Mouse (Mus musculus) gastrocnemius, adult 2 months (tissue): ENCODE results near the gene Ipcef1. TPM values are rescaled to one million over a fixed set of nuclear protein-coding genes. Genes with fewer than 3 reads are reported as not detected.
"Not testable (repeated sequence)": the region's sequence is repeated elsewhere in the genome, so short reads cannot be mapped to it uniquely, and the experiment has no call there.

Experiments
- DNase-seq: peaks from one replicate; pipeline ENCODE4 v3.0.0; 2022
- H3K27ac ChIP-seq: fragments of 200-600 bp; 2 replicates; pipeline ENCODE4 v1.8.1; 2022; ENCODE audit warnings: mild to moderate bottlenecking
- H3K4me3 ChIP-seq: fragments of 200-600 bp; 2 replicates; pipeline ENCODE4 v1.8.1; 2022; ENCODE audit warnings: mild to moderate bottlenecking, moderate library complexity
- CTCF ChIP-seq: fragments of 200-600 bp; IDR thresholded peaks from 2 replicates; pipeline ENCODE4 v1.8.1; 2022; ENCODE audit warnings: antibody characterized with exemption, mild to moderate bottlenecking, moderate library complexity
- intact Hi-C: fragments of 180-260 bp; cut with DNase I; formaldehyde crosslinking; loops from one replicate; pipeline ENCODE4 v1.15.1; 2025
- total RNA-seq, 2 experiments: library from RNA; stranded (reverse); gene quantifications; 2 replicates each; pipeline ENCODE4 v1.2.3; 2021

Gene Ipcef1
- total RNA-seq, 2 experiments from 2014 or later: not detected

DNA sequence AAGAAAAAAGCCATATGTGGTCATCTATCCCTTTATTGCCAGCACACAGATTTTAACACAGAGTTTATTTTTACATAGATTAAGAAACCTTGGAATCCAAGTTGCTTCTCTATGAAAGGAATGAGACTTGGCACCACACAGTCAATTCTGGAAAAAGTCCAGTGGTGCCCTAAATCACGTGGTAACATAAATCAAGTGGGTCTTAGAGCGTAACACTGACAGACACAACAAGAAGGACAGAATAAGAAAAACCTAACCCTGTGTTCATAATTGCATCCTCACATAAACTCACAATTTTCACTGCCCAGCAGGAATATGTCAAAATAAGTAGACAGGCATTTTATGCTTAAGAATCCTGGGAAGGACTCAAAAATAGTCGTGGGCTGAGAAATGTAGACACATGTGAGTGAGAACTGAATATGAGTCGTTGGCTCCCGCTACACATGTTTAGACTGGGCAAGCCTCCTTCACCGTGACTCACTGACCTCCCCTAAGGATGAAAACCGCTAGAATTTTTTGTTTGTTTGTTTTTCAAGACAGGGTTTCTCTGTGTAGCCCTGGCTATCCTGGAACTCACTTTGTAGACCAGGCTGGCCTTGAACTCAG, 32.4 kb downstream of the Ipcef1 start:
- intact Hi-C loops: no loop called here
- no peak for TF ChIP-seq CTCF
- Histone ChIP-seq H3K4me3 (no peak overlapping the region), H3K27ac (no peak overlapping the region)
- DNase-seq: no peak

DNA sequence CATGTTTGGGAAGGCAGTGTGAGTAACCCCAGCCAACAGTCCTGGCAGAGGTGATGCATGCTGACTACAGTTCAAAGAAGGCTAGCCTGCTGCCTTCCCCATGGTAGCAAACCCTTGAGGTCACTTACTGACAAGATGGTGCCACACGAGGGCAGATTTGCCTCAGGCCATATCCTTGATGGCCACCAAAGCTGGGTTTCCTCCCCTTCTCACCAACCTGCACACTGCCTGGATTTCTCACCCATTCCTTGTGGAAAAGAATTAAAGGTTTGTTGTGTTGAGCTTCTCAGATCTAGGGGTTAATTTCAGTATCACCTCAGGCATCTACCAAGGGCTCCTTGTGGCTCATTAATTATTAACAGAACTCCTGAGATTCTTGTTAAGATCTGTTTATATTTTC, 37.1 kb downstream of the Ipcef1 start:
- Histone ChIP-seq H3K27ac (no peak overlapping the region), H3K4me3 (no peak overlapping the region)
- no peak for DNase-seq
- no peak for TF ChIP-seq CTCF
- intact Hi-C loops: no loop called here

DNA sequence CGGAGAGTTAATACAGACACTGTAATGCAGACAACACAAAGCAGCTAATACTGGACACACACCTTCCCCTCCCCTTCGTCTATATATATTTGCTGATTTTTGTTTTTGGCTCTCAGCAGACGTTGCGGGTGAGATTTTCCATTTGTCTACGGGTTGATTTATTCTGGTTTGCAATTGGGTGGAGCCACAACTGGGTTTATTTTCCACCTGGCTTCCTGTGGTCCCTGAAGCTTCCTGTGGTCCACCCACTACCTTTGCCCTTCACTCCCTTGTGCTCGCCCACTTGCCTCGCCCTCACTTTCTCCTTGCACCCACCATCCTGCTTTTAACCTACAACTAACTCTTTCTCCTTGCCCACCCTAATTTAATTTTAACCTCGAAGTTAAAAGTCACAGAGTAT, 41.7 kb downstream of the Ipcef1 start:
- intact Hi-C loops: no loop called here
- no peak for TF ChIP-seq CTCF
- Histone ChIP-seq H3K4me3 (no peak overlapping the region), H3K27ac (no peak overlapping the region)
- no peak for DNase-seq

DNA sequence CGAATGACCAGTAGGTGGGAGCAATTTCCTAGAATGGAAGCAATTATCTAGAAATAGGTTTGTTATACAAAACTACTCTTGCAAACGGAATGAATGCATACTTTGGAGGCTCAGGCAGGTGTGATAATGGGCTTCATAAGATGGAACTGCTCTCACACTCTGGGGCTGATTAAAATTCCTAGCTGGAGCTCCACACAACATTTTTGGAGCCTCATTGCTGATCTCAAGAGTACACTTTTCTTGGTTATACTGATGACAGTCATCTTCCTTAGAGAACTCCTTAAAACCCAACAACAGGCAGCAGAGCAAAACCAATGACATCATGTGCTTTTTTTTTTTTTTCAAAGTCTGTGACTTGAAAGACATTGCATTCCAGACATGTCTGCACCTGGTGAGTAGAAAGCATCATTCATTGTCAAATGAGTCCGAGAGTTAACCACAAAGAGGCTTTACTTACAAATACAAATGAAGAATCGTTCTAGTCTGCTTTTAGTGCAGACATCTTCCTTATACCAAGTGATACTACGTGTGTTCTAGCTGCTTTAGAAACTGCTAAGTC, 47.2 kb downstream of the Ipcef1 start:
- no peak for TF ChIP-seq CTCF
- DNase-seq: no peak
- Histone ChIP-seq H3K4me3 (no peak overlapping the region), H3K27ac (no peak overlapping the region)
- intact Hi-C loops: loop anchor here (5.0 kb wide), 1 partner anchor 123 kb away; no protein-coding TSS in a partner anchor

DNA sequence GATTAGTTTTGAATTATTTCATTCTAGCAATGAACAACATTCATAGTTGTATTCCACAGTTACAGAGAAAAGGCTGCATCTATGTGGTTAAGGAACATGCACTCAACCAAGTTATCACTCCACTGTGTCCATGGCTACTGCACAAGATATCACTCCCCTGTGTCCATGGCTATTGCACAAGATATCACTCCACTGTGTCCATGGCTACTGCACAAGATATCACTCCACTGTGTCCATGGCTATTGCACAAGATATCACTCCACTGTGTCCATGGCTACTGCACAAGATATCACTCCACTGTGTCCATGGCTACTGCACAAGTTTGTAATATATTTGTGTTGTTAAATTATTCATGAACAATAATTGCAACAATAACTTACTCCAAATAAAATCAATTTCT, 48.4 kb downstream of the Ipcef1 start:
- intact Hi-C loops, DNase-seq, H3K27ac ChIP-seq, H3K4me3 ChIP-seq: not testable (repeated sequence)

DNA sequence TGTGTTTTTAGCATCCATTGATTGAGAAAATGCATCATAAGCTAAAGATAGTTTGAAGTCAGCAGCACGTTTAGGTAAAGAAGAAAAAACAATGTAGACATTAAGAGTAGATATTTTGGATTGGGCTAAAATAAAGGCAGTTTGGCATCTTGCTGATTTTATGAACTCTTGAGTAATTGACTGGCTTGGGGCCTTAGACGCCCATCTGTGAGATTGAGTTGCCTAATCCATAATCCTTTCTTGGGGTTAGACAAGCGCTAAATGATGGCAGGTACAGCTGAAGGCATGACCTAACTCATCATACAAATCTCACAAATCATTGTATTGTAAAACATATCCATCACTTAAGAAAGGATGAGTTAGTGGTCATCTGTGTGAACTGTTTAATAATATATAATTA, 52.9 kb downstream of the Ipcef1 start:
- TF ChIP-seq CTCF: no peak
- no peak for DNase-seq
- Histone ChIP-seq H3K27ac (no peak overlapping the region), H3K4me3 (no peak overlapping the region)
- intact Hi-C loops: no loop called here

DNA sequence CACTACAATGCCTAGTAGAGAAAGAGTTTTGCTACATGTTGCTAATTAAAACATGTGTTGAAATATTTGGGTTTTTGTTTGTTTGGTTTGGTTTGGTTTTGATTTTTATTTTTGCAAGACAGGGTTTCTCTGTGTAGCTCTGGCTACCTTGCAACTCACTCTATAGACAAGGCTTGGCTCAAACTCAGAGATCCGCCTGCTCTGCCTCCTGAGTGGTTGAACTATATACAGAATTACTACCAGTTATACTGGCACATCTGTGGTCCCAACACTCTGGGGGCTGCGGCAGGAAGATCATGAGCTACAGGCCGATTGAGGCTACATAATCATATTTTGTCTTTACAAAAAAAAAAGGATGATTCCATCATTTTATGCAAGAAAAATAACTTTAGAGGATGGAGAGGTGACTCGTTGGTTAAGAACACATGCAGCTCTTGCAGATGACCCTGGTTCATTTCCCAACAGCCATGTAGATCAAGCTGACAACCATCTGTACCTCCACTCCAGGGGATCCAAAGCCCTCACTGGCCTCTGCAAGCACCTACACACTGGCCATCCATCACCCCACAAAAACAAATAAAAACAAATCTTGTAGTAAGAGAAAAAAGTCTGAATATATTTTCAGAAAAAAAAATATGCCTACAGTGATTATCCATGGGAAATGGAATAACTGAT, 53.6 kb downstream of the Ipcef1 start:
- no peak for TF ChIP-seq CTCF
- intact Hi-C loops: no loop called here
- DNase-seq: no peak
- Histone ChIP-seq H3K4me3 (no peak overlapping the region), H3K27ac (no peak overlapping the region)

DNA sequence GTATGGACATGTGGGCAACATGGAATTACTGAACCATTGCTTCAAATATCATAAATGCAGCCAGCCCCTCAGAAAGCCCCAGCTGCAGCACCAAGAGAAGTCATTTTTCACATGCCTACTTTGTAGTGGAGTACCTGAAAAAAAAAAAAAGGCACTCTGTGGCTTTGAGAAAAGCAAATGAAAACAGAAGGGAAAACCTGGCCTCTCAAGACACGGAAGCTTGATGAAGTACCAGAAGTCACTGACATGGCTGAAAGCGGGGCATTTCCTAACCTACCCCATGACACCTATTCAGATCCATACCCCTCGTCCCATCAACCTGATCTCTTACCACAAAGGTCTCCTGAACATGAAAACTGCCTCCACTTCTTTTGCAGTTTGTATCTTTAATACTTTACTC, 55.4 kb downstream of the Ipcef1 start:
- TF ChIP-seq CTCF: no peak
- intact Hi-C loops: no loop called here
- no peak for DNase-seq
- no peak overlapping the region for H3K4me3 ChIP-seq
- H3K27ac ChIP-seq: no peak overlapping the region

DNA sequence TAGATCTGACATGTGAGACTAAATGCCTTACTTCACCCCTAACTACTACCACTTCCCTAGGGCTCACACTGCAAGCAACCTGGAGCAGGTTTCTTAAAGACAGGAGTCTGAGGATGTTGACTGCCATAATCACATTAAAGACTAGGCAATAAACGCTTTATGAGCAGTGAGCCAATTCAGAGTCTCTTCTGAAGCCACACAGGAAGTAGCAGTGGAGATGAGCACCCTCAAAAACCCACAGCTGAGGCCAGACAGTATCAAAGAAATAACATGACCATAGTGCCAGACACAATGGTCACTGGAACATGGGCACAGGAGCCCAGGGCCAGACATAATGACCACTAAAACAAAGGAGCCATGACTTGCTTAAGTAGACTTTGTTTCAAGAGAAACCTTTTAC, 63.7 kb downstream of the Ipcef1 start:
- no peak overlapping the region for H3K4me3 ChIP-seq
- no peak for TF ChIP-seq CTCF
- intact Hi-C loops: no loop called here
- no peak for DNase-seq
- H3K27ac ChIP-seq: no peak overlapping the region

DNA sequence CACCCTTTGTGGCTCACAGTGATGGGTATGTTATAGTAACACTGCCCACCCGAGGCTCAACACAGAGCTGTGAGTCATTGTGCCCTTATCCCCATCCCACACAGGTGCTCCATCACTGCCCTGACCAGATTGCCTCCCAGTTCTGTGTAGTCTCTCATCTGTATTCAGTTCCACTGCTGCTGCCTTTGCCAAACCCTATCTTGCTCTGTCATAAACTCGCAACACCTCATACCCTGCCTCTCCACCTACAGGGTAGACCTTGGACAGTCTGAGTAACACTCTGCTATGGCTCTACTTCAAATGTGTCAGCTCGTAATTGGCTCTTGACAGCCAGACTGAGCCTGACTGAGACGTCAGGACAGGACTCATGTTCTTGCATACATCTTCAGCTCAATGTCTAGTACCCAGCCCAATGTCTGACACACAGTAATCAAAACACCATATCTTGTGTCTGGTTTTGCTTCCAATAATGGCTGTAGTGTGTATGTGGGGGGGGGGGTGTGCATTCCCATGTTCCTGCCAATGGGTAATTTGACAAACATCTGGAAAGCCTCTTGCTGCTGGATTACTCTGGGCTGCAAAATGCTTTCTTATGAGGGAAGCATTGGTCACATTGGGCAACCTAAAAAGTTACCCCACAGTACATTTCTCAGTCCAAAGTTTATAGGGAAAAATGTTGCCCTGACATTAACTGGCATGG, 64.7 kb downstream of the Ipcef1 start:
- Histone ChIP-seq H3K27ac (no peak overlapping the region), H3K4me3 (no peak overlapping the region)
- no peak for DNase-seq
- TF ChIP-seq CTCF: no peak
- intact Hi-C loops: no loop called here

DNA sequence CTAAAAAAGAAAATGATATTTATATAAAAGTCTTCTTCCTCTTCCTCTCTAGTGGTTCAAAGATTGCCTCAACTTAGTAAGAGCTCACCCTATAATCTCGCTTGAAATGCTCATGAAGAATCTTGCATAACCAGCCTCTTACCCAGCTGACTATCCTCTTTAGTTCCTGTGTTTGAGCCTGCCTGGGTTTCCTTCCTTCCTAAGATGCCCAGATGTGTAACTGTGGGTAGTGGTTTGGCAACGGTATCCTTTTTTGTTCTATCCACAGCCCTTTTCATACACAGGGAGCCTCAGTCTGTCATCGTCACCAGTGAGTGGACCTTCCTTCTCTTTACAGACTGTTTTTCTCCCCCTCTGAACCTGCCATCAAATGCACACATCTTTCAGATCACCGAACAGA, 66.0 kb downstream of the Ipcef1 start:
- TF ChIP-seq CTCF: no peak
- DNase-seq: no peak
- no peak overlapping the region for H3K4me3 ChIP-seq
- H3K27ac ChIP-seq: no peak overlapping the region
- intact Hi-C loops: no loop called here

DNA sequence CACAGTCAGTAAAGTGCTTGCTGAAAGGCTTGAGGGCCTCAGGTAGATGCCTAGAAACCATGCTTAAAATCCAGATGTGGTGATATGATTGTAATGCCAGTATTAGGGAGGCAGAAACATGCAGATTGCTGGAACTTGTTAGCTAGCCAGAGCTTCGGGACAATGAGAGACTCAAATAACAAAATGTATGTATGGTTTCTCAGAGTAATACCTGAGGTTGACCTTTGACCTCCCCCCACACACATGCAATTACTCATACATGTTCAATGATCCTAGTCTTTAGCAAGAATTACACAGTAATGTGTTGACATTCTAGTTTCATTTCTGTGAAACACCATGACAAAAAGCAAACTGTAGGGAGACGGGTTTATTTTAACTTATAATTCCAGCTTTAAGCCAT, 68.8 kb downstream of the Ipcef1 start:
- no peak for DNase-seq
- Histone ChIP-seq H3K27ac (no peak overlapping the region), H3K4me3 (no peak overlapping the region)
- intact Hi-C loops: no loop called here
- TF ChIP-seq CTCF: no peak

DNA sequence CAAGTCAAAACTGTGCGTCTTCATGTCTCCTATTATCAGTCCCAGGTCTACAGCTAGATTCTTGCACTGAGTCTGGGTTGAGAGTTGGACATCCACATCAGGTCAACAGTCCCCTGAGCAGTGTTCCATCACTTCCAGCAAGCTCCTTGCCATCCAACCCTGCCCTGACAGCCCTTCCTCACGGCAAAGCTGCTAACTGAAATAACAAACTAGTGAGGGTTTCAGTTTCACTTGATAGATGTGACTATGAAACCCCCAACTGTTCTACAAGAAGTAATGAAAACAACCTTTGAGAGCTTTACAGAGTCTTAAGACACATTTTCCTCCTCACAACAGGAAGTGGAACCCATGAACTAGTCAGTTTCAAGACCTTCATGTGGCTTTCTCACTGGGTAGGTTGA, 69.5 kb downstream of the Ipcef1 start:
- no peak overlapping the region for H3K4me3 ChIP-seq
- no peak overlapping the region for H3K27ac ChIP-seq
- intact Hi-C loops: no loop called here
- no peak for TF ChIP-seq CTCF
- DNase-seq: no peak
